Mouse (Mus musculus): Measurements from ENCODE around the gene Ccr1l1.

Gene Ccr1l1

DNA sequence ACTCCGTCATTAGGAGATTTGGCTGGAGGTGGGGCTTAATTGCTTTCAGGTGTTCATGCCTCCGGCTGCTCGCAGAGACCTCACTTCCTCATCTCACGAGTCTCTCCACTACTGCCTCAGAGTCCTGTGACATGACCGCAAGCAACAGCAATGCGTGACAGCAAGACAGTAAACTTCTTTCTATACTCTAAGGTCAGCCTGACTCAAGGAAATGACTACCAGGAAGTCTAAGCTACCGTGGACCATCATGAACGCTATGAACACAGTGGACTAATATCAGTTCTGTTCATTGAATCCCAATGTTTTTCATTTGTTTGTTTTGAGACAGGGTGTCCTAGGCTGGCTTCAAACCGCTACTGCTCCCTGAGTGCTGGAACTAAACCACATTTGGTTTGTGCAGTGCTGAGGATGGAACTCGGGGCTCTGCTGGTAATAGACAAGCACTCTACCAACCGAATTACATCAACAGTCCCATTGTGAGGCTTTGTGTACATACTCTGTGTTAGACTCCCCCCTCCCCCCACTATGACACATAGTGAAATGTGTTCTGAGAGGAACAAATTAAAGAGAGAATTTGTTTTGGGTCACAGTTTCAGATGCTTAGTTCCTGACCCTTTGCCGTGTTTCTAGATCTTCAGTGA lies 50.0 kb downstream of the Ccr1l1 start:
- no peak for DNase-seq

DNA sequence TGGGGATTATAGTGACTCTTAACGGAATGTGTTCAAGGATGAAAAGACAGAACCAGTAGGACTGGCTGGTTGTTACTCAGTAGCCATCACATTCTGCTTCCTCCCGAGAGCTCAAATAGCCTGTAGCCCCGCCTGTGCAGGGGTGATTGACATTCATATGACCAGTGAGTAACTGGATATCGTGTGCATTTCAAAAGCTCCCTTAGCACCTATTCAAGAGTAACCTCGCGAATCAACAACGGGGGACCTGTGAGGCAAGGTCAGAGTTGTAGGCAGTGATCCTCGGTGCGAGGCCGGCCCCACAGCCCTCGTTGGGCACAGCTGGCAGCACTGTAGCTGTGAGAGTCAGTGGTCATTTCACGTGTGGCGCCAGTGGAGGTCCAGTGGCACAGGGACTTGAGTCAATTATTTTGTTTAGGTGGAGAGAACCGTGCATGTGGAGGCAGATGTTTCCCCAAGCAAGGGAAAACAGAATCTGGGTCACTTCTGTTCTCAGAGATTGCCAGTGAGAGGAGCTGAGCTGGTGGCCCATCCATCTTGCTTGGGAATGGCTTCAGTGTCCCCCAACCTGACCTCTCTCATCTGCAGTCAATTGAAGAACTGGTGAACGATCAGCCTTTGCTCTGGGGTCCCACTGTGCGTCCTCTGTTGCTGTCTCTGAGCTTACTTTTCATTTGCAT lies 50.8 kb downstream of the Ccr1l1 start:
- no peak for DNase-seq

Data from kidney, postnatal 36 days (tissue).